Mouse (Mus musculus) brown adipose tissue, adult 24 weeks (tissue): ENCODE data around the gene Cck. TPM values are rescaled to one million over a fixed set of nuclear protein-coding genes. Genes with fewer than 3 reads are reported as not detected.

Experiments used
- H3K27ac ChIP-seq: fragments of 200-500 bp; replicated peaks from 2 replicates; pipeline ENCODE4 v1.5.1; 2012; ENCODE audit warnings: low read depth, mild to moderate bottlenecking, low read length
- H3K4me1 ChIP-seq: fragments of 200-500 bp; 2 replicates; pipeline ENCODE4 v1.6.1; 2012; ENCODE audit warnings: low read length, mixed read lengths; ENCODE audit not compliant: control insufficient read depth, insufficient read depth, insufficient read length
- H3K4me3 ChIP-seq: fragments of 200-500 bp; 2 replicates; pipeline ENCODE4 v1.5.1; 2012; ENCODE audit warnings: low read depth, mild to moderate bottlenecking, low read length, moderate library complexity; ENCODE audit not compliant: insufficient read depth
- polyA plus RNA-seq: library from polyadenylated mRNA; stranded (reverse); fragments of >200 nt; gene quantifications from 2 replicates; pipeline ENCODE4 v1.2.4, GENCODE M21; 2012; ENCODE audit not compliant: missing spikeins, insufficient read depth, insufficient read length

The Cck gene
- not detected in 2 replicates for polyA plus RNA-seq

DNA sequence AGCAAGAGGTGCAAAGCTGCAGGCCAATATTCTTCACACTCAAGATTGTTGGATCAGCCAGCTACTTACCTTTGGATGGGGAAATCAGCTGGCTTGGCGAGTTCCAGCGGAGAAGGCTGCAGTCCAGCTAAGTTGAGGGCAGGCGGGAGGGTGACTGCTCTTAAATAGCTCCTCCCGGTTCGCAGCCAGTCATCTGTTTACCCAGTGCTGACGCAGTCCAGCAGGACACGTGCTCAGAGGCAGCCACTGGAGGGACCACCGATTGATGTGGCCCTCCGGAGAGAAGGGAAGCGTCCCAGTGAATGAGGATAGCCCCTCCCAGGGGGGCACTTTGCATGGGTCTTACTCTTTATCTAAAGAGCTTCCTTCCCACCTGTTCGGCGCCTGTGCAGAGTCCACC is at the start of gene Cck:
Gene Cck (minus strand): TSS at position 166 of the 400 bp plus-strand sequence.
- Histone ChIP-seq H3K4me1 (peaks cover 4% of the 10 kb centered on the region; the same call in 1 of the 2 replicates), H3K4me3 (no peak within 1 kb of the TSS), H3K27ac (no peak within 1 kb of the TSS)

DNA sequence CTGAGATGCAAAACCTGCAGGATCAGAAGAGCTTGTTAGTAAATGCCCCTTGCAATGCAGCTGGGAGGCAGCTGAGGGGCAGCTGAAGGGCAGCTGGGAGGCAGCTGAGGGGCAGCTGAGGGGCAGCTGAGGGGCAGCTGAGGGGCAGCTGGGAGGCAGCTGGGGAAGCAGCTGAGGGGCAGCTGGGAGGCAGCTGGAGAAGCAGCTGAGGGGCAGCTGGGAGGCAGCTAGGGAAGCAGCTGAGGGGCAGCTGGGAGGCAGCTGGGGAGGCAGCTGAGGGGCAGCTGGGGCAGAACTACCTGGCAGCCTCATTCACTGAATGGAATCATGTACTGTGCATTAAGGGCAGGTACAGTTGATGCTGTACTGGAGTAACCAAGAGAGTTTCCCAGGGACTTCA is 46.0 kb upstream of the Cck start:
- no peak overlapping the region for H3K4me3 ChIP-seq
- H3K27ac ChIP-seq, result no peak overlapping the region
- no peaks in the 10 kb centered on the region for H3K4me1 ChIP-seq

GRCm38 (mm10) chr9:121532626-121533025 is 37.1 kb upstream of the Cck start:
- Histone ChIP-seq H3K27ac (no peak overlapping the region), H3K4me1 (no peaks in the 10 kb centered on the region), H3K4me3 (no peak overlapping the region)

GRCm38 (mm10) chr9:121528605-121529357 is 33.3 kb upstream of the Cck start:
- no peak overlapping the region for H3K27ac ChIP-seq
- H3K4me1 ChIP-seq, result no peaks in the 10 kb centered on the region
- no peak overlapping the region for H3K4me3 ChIP-seq

GRCm38 (mm10) chr9:121526171-121526570 is 30.7 kb upstream of the Cck start:
- H3K4me1 ChIP-seq, result no peaks in the 10 kb centered on the region
- H3K27ac ChIP-seq, result no peak overlapping the region
- no peak overlapping the region for H3K4me3 ChIP-seq

DNA sequence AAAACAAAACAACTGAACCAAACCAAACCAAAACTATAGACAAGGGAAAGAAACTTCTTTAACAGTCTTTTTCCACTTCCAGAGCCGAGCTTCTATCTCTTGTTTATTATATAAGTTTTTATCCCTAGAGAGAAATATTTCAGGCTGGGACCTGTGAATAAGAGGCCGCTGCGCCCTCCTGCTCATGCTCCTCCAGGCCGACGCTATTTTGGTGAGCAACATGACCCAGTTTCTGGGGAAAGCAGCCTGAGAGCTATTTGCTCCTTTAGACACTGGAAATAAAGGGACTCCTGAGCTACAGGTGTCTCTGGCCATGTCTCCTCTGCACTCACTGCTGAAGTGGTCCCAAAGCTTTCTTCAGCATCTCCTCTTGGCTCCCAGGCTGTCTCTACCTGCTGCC is 24.6 kb upstream of the Cck start:
- Histone ChIP-seq H3K4me1 (no peaks in the 10 kb centered on the region), H3K4me3 (no peak overlapping the region), H3K27ac (no peak overlapping the region)

DNA sequence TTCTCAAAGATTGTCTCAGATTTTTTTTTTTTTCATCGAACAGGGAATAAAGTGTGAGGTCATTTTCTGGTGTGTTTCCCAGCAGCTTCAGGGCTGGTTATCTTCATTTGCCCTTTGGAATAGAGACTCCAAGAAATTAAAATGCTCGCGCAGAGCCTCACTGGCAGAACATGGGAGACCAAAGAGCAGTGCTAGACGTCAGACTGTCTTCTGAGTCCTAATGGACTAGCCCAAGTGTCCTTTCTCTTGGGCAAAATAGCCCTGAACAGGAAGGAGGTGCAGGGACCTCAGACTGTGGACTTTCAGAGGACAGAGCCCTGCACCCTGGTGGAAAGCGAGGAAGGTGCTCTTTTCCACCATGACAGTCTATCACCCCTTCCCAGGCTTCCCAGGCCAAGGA is 19.0 kb upstream of the Cck start:
- H3K4me1 ChIP-seq, result no peaks in the 10 kb centered on the region
- H3K27ac ChIP-seq, result no peak overlapping the region
- H3K4me3 ChIP-seq, result no peak overlapping the region

GRCm38 (mm10) chr9:121511911-121512310 is 16.4 kb upstream of the Cck start:
- Histone ChIP-seq H3K4me1 (no peaks in the 10 kb centered on the region), H3K27ac (no peak overlapping the region), H3K4me3 (no peak overlapping the region)

DNA sequence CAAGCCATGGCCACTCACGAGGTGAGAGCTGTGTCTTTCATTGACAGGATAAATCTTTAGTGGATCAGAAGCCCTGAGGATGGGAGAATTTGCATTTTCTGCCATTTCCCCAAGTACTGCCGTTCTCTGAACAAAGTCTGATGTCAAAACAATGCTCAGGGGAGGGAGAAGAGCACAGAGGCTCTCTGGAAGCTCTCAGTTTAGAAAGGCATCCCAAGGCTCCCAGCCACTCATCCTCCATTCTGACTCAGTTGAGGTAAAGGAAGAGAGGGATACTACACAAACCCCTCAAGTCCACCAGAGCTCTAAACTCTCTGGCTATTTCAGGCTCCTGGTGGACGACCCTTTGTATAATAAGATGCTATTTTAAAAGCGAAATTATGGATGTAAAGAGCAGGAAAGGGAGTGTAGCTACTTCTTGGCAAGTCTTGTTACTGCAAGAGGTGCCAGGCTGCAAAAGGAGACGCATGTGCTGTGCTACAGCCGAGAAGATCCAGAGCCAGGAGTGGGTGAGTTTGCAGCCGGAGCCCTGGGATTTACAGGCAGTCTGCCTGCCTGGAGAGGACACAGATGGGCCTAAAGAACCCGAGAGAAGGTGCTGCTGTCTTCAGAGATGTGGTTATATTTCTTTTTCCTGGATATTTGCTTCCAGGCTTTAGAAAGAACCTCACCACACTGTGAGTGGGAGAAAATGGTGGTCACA is 11.1 kb upstream of the Cck start:
- Histone ChIP-seq H3K27ac (no peak overlapping the region), H3K4me3 (no peak overlapping the region), H3K4me1 (no peaks in the 10 kb centered on the region)

DNA sequence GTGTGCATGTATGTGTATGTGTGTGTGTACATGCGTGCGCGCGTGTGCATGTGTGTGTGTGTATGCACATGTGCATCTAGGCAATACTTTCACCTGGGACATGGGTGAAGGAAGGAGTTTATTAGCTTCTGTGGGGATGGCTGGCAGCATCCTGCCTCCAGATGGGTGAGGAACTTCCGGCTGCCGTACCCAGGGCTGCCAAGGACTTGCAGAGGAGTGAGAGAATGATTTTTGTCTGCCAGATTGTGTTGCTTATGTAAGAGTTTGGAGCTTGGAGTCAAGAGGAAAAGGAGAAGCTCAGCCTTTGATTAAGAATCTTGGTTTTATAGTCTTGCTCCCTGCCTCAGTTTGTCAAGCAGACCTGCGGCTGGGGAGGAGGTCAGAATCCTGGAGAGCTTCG is 9.9 kb upstream of the Cck start:
- Histone ChIP-seq H3K27ac (no peak overlapping the region), H3K4me3 (no peak overlapping the region), H3K4me1 (no peaks in the 10 kb centered on the region)

DNA sequence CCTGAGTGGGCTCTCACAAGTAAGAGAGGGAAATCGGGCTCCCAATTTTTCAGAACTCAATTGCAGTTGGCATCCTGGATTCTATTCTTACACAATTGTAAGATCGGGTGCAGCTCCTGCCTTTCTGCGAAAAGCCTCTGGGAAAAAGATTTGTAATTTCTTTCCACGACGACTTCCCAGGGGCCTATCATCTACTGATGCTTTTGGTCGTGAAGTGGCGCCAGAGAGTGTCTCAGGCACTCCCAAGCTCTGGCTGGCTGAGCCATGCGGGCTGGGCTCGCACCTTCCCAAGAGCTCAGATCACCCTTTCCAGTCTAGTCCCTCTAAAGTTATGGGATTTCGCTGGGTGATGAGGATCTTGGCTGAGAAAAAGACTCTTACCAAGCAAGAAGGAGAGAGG is 608 bp upstream of the Cck start:
- Histone ChIP-seq H3K4me1 (peaks cover 4% of the 10 kb centered on the region; the same call in 1 of the 2 replicates), H3K27ac (no peak overlapping the region), H3K4me3 (no peak overlapping the region)

DNA sequence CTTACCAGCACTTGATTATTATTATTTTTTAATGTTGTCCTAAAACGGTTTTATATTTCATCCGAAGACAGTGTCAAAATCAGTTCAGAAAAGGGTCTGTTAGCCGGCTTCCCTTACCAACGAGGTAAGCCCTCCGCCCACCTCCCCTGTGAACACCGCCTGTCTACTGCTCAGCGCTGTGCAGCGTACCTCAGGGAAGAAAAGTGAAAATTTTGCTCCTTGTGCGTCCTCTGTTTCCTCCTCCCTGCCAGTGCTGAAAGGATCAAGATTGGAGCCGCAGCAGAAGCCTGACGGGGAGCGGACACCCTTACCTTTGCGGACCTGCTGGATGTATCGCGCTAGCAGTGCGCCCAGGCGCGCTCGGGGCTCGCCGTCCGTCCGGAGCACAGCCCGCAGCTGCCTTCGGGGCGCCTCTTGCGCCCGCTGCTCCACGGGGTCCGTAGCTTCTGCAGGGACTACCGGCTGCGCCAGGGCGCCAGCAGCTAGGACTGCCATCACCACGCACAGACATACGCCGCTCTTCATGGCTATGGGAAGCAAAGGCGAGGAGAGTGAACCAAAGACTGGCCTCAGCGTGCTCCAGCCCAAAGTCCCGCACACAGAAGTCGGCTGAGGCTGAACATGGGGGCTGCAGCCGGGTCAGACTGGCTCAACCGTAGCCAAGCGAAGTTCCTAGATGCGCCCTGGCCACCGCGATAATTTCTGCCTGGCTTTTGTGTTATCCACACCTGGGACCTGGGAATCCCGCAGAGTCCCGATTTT is 1.3 kb downstream of the Cck start:
- Histone ChIP-seq H3K4me1 (peaks cover 4% of the 10 kb centered on the region; the same call in 1 of the 2 replicates), H3K4me3 (no peak overlapping the region), H3K27ac (no peak overlapping the region)

- no peak overlapping the region for H3K27ac ChIP-seq
- peaks cover 4% of the 10 kb centered on the region; the same call in 1 of the 2 replicates for H3K4me1 ChIP-seq
- no peak overlapping the region for H3K4me3 ChIP-seq
These were observed 3.8 kb downstream of the Cck start for GRCm38 (mm10) chr9:121491592-121492240.

DNA sequence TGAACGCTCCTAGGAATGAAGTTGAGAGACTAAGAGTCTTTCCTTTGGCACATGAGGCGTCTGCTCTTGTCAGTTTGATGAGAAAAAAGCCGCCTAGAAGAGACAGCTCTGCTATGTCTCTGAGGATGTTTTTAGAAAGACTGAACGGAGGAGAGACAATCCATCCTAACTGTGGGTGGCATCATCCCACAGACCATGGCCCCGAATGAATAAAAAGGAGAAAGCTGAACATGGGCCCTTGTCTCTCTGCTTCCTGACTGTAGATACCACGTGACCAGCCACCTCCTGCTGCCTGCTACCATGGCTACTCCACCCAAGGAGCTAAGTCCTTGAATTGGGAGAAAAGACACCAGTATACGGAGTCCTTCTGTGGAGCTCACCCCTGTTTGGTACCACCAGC is 8.3 kb downstream of the Cck start:
- no peak overlapping the region for H3K27ac ChIP-seq
- H3K4me3 ChIP-seq, result no peak overlapping the region
- H3K4me1 ChIP-seq, result peaks cover 4% of the 10 kb centered on the region; the same call in 1 of the 2 replicates

- Histone ChIP-seq H3K4me1 (no peaks in the 10 kb centered on the region), H3K27ac (no peak overlapping the region), H3K4me3 (no peak overlapping the region)
These were observed 16.0 kb downstream of the Cck start for GRCm38 (mm10) chr9:121479453-121479852.
